Mouse (Mus musculus) brown adipose tissue, adult 24 weeks (tissue): ENCODE results near the gene Nanos2. TPM values are rescaled to one million over a fixed set of nuclear protein-coding genes. Genes with fewer than 3 reads are reported as not detected.

Experiments used
- H3K27ac ChIP-seq: fragments of 200-500 bp; replicated peaks from 2 replicates; pipeline ENCODE4 v1.5.1; 2012; ENCODE audit warnings: low read depth, mild to moderate bottlenecking, low read length
- H3K4me1 ChIP-seq: fragments of 200-500 bp; 2 replicates; pipeline ENCODE4 v1.6.1; 2012; ENCODE audit warnings: low read length, mixed read lengths; ENCODE audit not compliant: control insufficient read depth, insufficient read depth, insufficient read length
- H3K4me3 ChIP-seq: fragments of 200-500 bp; 2 replicates; pipeline ENCODE4 v1.5.1; 2012; ENCODE audit warnings: low read depth, mild to moderate bottlenecking, low read length, moderate library complexity; ENCODE audit not compliant: insufficient read depth
- polyA plus RNA-seq: library from polyadenylated mRNA; stranded (reverse); fragments of >200 nt; gene quantifications from 2 replicates; pipeline ENCODE4 v1.2.4, GENCODE M21; 2012; ENCODE audit not compliant: missing spikeins, insufficient read depth, insufficient read length

Gene Nanos2
- polyA plus RNA-seq, 1 experiment = not detected

GRCm38 (mm10) chr7:18967603-18968002 lies 19.6 kb upstream of the Nanos2 start:
- Histone ChIP-seq H3K27ac (no peak overlapping the region), H3K4me3 (no peak overlapping the region), H3K4me1 (peaks cover 4% of the 10 kb centered on the region)

- H3K4me1 ChIP-seq = no peaks in the 10 kb centered on the region
- no peak overlapping the region for H3K4me3 ChIP-seq
- no peak overlapping the region for H3K27ac ChIP-seq
Measured at GRCm38 (mm10) chr7:18970956-18971355, 16.2 kb upstream of the Nanos2 start.

- no peaks in the 10 kb centered on the region for H3K4me1 ChIP-seq
- no peak overlapping the region for H3K27ac ChIP-seq
- no peak overlapping the region for H3K4me3 ChIP-seq
Measured at GRCm38 (mm10) chr7:18978381-18978780, 8.8 kb upstream of the Nanos2 start.

DNA sequence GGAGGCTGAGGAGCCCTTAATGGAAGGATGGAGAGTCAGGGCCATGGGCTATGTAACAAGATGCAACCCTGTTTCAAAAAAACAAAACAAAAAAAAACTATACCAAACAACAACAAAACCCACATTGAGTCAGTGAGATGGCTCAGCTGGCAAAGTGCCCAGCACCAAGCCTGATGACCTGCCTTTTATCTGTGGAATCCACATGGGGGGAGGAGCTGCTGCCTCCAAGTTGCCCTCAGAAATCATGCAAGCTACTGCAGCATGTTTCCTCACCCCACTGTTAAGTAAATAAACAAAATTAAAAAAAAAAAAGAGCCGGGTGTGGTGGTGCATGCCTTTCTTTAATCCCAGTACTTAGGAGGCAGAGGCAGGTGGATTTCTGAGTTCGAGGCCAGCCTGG lies 697 bp upstream of the Nanos2 start:
- H3K4me3 ChIP-seq = no peak overlapping the region
- peaks cover 1% of the 10 kb centered on the region; the same call in 1 of the 2 replicates for H3K4me1 ChIP-seq
- H3K27ac ChIP-seq = no peak overlapping the region

GRCm38 (mm10) chr7:18987747-18988146 lies 547 bp downstream of the Nanos2 start:
- Histone ChIP-seq H3K4me1 (peaks cover 5% of the 10 kb centered on the region; the same call in 1 of the 2 replicates), H3K4me3 (no peak overlapping the region), H3K27ac (no peak overlapping the region)

- peaks cover 5% of the 10 kb centered on the region; the same call in 1 of the 2 replicates for H3K4me1 ChIP-seq
- H3K27ac ChIP-seq = no peak overlapping the region
- H3K4me3 ChIP-seq = no peak overlapping the region
Measured at GRCm38 (mm10) chr7:18988780-18989179, 1.6 kb downstream of the Nanos2 start.

DNA sequence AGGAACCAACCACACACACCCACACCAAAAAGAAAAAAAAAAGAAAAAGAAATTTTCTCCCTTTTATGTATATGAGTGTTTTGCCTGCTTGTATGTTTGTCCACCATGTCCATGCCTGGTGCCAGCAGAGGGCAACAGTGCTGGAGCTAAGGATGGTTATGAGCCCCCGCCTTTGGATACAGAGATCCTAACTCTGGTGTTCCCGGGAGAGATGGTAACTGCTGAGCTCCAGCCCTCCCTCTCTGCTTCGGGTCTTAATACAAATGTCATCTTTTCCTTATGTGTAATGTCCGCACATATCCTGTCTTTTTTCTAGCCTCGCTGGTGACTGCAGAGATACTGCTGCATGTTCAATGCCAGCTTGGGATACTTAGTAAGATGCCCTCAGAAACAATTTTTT lies 2.8 kb downstream of the Nanos2 start:
- H3K27ac ChIP-seq = no peak overlapping the region
- H3K4me3 ChIP-seq = no peak overlapping the region
- H3K4me1 ChIP-seq = peaks cover 5% of the 10 kb centered on the region; the same call in 1 of the 2 replicates

DNA sequence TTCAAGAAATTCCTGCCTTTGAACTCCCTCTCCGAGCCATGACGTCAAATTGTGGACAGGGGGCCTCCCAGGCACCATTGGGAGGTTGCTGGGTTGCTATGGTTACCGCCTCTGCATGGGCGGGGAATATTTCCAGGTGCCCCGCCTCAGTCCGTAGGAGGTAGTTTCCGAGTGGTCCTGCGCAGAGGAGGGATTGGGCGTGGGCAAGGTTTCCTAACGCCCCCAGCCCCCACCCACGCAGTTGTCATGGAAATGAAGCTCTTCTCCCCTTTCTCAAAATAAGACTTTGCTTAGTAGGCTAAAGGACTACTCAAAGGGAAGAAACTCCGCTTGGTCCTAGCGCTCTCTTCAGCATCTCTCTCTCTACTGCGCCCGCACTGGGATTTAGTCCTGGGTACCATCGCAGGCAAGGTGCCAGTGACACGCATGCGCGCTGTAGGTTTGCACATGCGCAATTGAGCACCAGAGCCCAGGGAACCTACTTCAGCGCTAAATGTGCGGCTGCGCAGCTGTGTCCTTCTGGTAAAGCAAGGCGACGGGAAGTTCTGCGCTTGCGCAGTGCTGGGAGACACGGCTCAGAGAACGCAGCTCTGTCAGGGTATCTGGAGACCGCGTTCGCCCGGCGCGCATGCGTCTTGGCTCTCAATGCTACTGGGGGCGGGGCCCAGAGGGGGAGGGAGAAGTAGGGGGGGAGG lies 3.5 kb downstream of the Nanos2 start, which contains the start of gene Mypop:
Gene Mypop (plus strand): TSS at position 645 of the 695 bp plus-strand sequence.
- peaks cover 5% of the 10 kb centered on the region; the same call in 1 of the 2 replicates for H3K4me1 ChIP-seq
- no peak within 1 kb of the TSS for H3K27ac ChIP-seq
- peak within 1 kb of the TSS; percentile 62 for H3K4me3 ChIP-seq

- Histone ChIP-seq H3K4me3 (peak overlapping the region; percentile 62), H3K4me1 (peaks cover 5% of the 10 kb centered on the region; the same call in 1 of the 2 replicates), H3K27ac (no peak overlapping the region)
Measured at GRCm38 (mm10) chr7:18991660-18992293, 4.6 kb downstream of the Nanos2 start.

GRCm38 (mm10) chr7:18992294-18992675 lies 5.1 kb downstream of the Nanos2 start:
- Histone ChIP-seq H3K4me1 (peaks cover 5% of the 10 kb centered on the region; the same call in 1 of the 2 replicates), H3K27ac (no peak overlapping the region), H3K4me3 (peak overlapping the region; percentile 62)

DNA sequence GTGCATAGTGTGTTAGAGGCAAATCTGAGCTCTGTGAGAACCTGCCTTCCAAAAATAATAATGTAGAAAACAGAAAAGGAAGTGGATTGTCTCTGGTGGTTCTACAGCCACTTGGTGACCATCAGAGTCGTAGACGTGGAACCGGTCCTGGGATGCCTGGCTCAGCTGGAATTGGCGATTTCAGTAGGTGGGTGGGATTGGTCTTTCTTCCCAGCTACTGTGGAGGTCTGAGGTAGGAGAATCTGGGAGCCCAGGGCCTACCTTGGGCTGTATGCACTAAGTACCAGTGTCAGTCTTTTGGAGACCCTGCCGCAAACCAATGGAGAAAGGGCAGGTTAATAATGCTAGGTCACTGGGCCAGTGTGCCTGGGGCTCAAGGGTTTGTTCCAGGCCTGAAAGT lies 5.8 kb downstream of the Nanos2 start:
- H3K27ac ChIP-seq = no peak overlapping the region
- peaks cover 5% of the 10 kb centered on the region; the same call in 1 of the 2 replicates for H3K4me1 ChIP-seq
- no peak overlapping the region for H3K4me3 ChIP-seq

DNA sequence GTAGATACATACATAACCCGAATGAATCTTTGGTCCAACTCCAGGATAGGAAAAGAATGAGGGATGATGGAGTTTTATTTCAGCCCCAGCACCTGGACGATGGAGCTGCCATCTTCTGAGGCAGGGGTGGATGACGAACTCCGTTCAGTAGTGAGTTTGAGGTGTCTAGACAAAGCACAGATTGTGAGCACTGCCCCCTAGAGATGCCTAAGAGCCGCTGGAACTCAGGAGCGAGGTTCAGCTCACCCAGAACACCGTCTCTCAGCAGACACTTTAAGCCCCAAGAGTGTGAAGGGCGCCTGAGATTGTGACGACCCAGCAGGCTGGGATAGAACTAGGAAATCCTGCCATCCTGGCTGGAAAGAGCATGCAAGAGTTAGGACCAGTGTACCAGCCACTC lies 11.6 kb downstream of the Nanos2 start:
- H3K4me1 ChIP-seq = peaks cover 5% of the 10 kb centered on the region; the same call in 1 of the 2 replicates
- no peak overlapping the region for H3K27ac ChIP-seq
- no peak overlapping the region for H3K4me3 ChIP-seq

DNA sequence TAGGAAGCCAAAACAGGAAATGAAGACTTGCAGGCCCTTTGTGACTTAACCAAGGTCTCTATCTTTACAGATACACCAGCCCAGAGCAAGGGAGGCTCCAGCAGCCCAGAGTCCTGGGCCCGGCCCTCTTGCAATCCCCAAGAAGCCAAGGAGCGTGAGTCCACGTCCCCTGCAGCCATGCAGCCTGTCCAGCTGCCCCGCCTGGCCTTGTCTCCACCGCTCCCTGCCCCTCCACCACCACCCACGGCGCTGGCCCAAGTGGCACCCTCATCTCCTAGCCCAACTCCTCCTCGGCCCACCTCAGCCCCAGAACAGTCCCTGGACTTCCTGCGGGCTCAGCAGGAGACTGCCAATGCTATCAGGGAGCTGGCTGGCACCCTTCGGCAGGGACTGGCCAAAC lies 13.2 kb downstream of the Nanos2 start:
- Histone ChIP-seq H3K4me1 (peaks cover 11% of the 10 kb centered on the region), H3K27ac (no peak overlapping the region)

GRCm38 (mm10) chr7:19001066-19001806 lies 14.0 kb downstream of the Nanos2 start:
- Histone ChIP-seq H3K4me3 (peak overlapping the region; percentile 59), H3K4me1 (peaks cover 11% of the 10 kb centered on the region), H3K27ac (peak overlapping the region; percentile 86)

More for the DNA sequence above, 13.2 kb downstream of the Nanos2 start:
- peak overlapping the region; percentile 43 for H3K4me3 ChIP-seq

GRCm38 (mm10) chr7:19001807-19002085 lies 14.5 kb downstream of the Nanos2 start:
- Histone ChIP-seq H3K4me3 (peak overlapping the region; percentile 59; the same call in 1 of the 2 replicates), H3K4me1 (peaks cover 11% of the 10 kb centered on the region), H3K27ac (peak overlapping the region; percentile 86; the same call in 1 of the 2 replicates)
